Mouse (Mus musculus) heart, adult 2 months (tissue): ENCODE results near the gene Rabif. TPM values are rescaled to one million over a fixed set of nuclear protein-coding genes. Genes with fewer than 3 reads are reported as not detected.
"Not testable (repeated sequence)": the region's sequence is repeated elsewhere in the genome, so short reads cannot be mapped to it uniquely, and the experiment has no call there.

Experiments used
- DNase-seq, 2 experiments: peaks; one replicate each; pipeline ENCODE4 v3.0.0; 2021
- H3K27ac ChIP-seq: fragments of 200-600 bp; 2 replicates; pipeline ENCODE4 v1.8.1; 2022
- H3K27me3 ChIP-seq: fragments of 200-500 bp; 2 replicates; pipeline ENCODE4 v1.6.1; 2012; ENCODE audit warnings: mild to moderate bottlenecking, low read length, inconsistent platforms, mixed read lengths; ENCODE audit not compliant: control insufficient read depth, insufficient read depth
- H3K36me3 ChIP-seq: fragments of 200-500 bp; 2 replicates; pipeline ENCODE4 v1.6.1; 2012; ENCODE audit warnings: low read length, inconsistent platforms; ENCODE audit not compliant: control insufficient read depth, insufficient read depth
- H3K4me1 ChIP-seq: fragments of 200-500 bp; 2 replicates; pipeline ENCODE4 v1.6.1; 2011; ENCODE audit warnings: low read length; ENCODE audit not compliant: control insufficient read depth, insufficient read depth
- H3K4me3 ChIP-seq: fragments of 200-600 bp; 2 replicates; pipeline ENCODE4 v1.8.1; 2022
- H3K79me2 ChIP-seq: fragments of 200-500 bp; replicated peaks from 2 replicates; pipeline ENCODE4 v1.6.1; 2012; ENCODE audit warnings: mild to moderate bottlenecking, inconsistent platforms, low read length, moderate library complexity, mixed read lengths; ENCODE audit not compliant: control insufficient read depth, insufficient read depth
- H3K9ac ChIP-seq: fragments of 200-500 bp; 2 replicates; pipeline ENCODE4 v1.6.1; 2012; ENCODE audit warnings: low read depth, mild to moderate bottlenecking, control low read depth, inconsistent platforms, low read length, mixed read lengths
- CTCF ChIP-seq: fragments of 200-600 bp; IDR thresholded peaks from 2 replicates; pipeline ENCODE4 v1.8.1; 2022; ENCODE audit warnings: antibody characterized with exemption, mild to moderate bottlenecking, moderate library complexity
- EP300 ChIP-seq: fragments of 200-500 bp; IDR thresholded peaks from 2 replicates; pipeline ENCODE4 v1.6.1; 2011; ENCODE audit warnings: low read depth, low read length, control low read depth; ENCODE audit not compliant: insufficient read depth
- POLR2A ChIP-seq: fragments of 200-500 bp; IDR thresholded peaks from 2 replicates; pipeline ENCODE4 v1.6.1; 2011; ENCODE audit warnings: mild to moderate bottlenecking, low read depth, low read length, control low read depth; ENCODE audit not compliant: insufficient read depth
- WGBS: fragments of 180-500 bp; shearing (Covaris S2); methylation state at CpG from one replicate; pipeline ENCODE4 v1.1.7; 2018; 5-methylcytosine and 5-hydroxymethylcytosine counted together
- intact Hi-C: fragments of 180-260 bp; cut with DNase I; formaldehyde crosslinking; loops from one replicate; pipeline ENCODE4 v1.15.1; 2025
- polyA plus RNA-seq: library from polyadenylated mRNA; depleted of rRNA; stranded (reverse); fragments of >200 nt; gene quantifications from 2 replicates; pipeline ENCODE4 v1.2.3, GENCODE M21; 2012
- total RNA-seq, 2 experiments: library from RNA; stranded (reverse); gene quantifications; 2 replicates each; pipeline ENCODE4 v1.2.3; 2021

Rabif gene
- total and polyA plus RNA-seq, 3 experiments: 8.6 to 9.1 (median 9.1) TPM

DNA sequence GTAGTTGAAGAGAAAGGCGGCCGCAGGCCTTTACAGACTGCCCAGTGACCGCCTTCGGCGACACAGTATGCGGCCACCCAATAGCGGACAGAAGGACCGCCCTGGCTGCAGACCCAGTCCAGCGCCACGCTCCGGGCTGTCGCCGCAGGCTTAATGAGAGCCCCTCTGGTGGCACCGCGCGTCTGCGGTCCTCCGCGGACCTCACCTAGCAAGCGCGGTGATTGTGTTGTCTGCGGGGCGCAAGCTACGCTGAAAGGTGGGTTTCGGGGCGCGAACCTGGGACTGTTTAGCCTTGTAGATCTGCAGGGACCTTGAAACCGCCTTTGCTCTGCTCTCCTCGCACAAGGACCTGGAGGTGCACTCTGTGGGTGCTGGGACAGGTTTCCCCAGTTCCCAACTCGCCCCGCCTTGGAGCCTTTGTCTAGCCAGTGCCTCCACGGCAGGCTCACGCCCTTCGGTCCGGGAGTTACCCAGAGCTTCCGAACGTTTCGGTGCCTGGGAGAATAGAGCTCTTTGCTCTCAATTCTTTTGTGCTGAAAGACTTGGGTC is 18.9 kb downstream of the Rabif start:
- H3K4me3 ChIP-seq: peak overlapping the region; percentile 49
- H3K9ac ChIP-seq: peak overlapping the region; percentile 52
- H3K36me3 ChIP-seq: no peaks in the 10 kb centered on the region
- H3K27me3 ChIP-seq: no peaks in the 10 kb centered on the region
- H3K27ac ChIP-seq: no peak overlapping the region
- WGBS: 3% methylated on average over 38 of the region's 38 CpGs
- no peaks in the 10 kb centered on the region for H3K79me2 ChIP-seq
- H3K4me1 ChIP-seq: peaks cover 4% of the 10 kb centered on the region; the same call in 1 of the 2 replicates
- intact Hi-C loops: no loop called here
- TF ChIP-seq CTCF (peak; percentile 19; the same call in 1 of the 2 replicates), POLR2A (no peak), EP300 (no peak)
- peak; percentile 18 to 40 for DNase-seq

DNA sequence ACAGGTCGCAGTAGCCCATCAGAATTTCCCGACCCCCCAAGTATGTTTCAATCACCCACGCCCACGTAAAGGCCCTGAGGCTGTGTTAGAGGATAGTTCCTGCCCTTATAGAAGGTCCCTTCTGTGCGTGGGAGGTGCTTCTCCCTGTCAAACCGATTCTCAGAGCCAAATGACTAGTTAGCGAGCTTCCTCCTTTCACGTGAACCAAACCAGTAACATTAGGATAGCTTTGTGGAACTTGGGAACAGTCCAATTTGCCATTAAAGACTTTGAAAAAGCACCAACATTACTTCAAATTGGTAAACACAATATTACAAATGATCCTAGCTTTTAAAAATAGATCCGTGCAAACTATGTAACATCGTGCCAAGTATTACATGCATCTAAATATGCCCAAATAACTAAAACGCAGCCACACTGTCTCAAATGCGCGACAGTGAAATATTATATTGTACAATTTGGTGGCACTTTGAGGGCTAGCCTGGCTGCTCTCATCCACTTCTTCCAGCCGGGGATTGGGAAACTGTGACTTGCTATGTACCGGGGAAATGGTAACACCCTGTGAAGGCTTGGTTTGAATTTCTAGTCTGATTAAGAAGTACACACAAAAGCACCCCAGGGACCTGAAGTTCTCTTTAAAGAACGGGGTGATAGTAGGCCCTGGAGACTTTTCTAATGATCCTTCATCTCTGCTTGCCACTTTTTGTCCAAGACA is 19.6 kb downstream of the Rabif start:
- 49% methylated on average over 16 of the region's 16 CpGs for WGBS
- H3K9ac ChIP-seq: peak overlapping the region; percentile 52; the same call in 1 of the 2 replicates
- H3K27me3 ChIP-seq: no peaks in the 10 kb centered on the region
- H3K36me3 ChIP-seq: no peaks in the 10 kb centered on the region
- peak overlapping the region; percentile 49 for H3K4me3 ChIP-seq
- DNase-seq: no peak
- intact Hi-C loops: no loop called here
- TF ChIP-seq EP300 (no peak), POLR2A (no peak), CTCF (no peak)
- H3K79me2 ChIP-seq: no peaks in the 10 kb centered on the region
- peaks cover 4% of the 10 kb centered on the region; the same call in 1 of the 2 replicates for H3K4me1 ChIP-seq
- H3K27ac ChIP-seq: no peak overlapping the region

DNA sequence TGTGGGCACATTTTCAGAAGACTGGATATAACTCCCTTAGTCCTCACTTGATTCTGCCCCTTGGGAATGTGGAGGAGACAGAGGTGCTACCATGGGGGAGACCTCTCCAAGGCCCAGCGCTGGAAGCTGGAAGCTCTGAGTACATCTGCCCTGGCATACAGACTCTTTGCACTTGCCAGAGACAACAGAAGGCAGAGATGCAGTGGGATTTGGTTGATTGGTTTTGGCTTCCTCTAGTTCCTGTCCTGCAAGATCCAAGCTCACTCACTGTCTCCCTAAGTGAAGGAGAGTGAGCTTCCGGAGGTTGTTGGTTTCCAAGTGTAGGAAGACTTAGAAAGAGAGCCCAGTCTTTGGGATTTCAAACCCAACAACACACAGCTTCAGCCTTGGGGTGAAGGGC is 21.4 kb downstream of the Rabif start:
- peaks cover 4% of the 10 kb centered on the region; the same call in 1 of the 2 replicates for H3K4me1 ChIP-seq
- H3K79me2 ChIP-seq: no peaks in the 10 kb centered on the region
- no peaks in the 10 kb centered on the region for H3K36me3 ChIP-seq
- H3K4me3 ChIP-seq: no peak overlapping the region
- H3K27me3 ChIP-seq: no peaks in the 10 kb centered on the region
- intact Hi-C loops: loop anchor here (5.0 kb wide), 1 partner anchor 91 kb away; no protein-coding TSS in a partner anchor
- TF ChIP-seq CTCF (no peak), EP300 (no peak), POLR2A (no peak)
- no peak overlapping the region for H3K27ac ChIP-seq
- no peak for DNase-seq
- 45% methylated on average over 2 of the region's 2 CpGs for WGBS
- no peak overlapping the region for H3K9ac ChIP-seq

DNA sequence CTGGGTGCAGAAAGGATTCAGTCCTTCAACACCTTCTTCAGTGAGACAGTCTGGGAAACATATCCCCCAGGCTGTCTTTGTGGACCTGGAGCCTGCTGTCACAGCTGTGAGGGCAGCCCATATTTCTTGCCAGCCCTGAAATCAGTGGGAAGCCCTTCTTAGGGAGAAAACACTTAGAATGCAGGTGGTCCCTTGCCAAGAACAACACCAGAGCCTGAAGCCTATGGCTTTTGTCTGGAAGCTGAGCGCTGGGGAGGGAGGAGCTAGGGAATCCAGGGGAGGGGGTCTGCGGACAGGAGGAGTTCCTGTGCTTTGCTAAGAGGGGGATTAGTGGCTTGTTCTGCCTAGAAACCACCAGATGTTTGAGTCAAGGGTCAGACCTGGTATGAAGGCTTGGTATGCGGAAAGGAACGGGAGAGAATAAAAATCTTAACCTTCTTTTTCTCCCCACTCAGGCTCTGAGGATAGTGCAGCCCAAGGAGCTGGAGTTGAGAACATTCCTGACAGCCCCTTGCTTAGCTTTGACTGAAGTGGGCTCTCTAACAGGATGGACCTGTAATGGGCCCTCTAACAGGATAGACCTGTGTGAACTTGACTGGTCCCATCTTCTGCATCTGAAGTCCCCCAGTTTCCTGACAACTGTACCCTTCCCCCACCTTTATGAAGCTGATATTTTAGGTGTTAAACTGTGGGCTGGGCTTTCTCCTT is 22.2 kb downstream of the Rabif start:
- no peaks in the 10 kb centered on the region for H3K79me2 ChIP-seq
- H3K27me3 ChIP-seq: no peaks in the 10 kb centered on the region
- TF ChIP-seq POLR2A (no peak), CTCF (no peak), EP300 (no peak)
- 36% methylated on average over 4 of the region's 4 CpGs for WGBS
- no peak overlapping the region for H3K27ac ChIP-seq
- H3K4me3 ChIP-seq: no peak overlapping the region
- intact Hi-C loops: loop anchor here (5.0 kb wide), 1 partner anchor 91 kb away; no protein-coding TSS in a partner anchor
- DNase-seq: no peak
- no peaks in the 10 kb centered on the region for H3K36me3 ChIP-seq
- H3K4me1 ChIP-seq: peaks cover 4% of the 10 kb centered on the region; the same call in 1 of the 2 replicates
- H3K9ac ChIP-seq: no peak overlapping the region

DNA sequence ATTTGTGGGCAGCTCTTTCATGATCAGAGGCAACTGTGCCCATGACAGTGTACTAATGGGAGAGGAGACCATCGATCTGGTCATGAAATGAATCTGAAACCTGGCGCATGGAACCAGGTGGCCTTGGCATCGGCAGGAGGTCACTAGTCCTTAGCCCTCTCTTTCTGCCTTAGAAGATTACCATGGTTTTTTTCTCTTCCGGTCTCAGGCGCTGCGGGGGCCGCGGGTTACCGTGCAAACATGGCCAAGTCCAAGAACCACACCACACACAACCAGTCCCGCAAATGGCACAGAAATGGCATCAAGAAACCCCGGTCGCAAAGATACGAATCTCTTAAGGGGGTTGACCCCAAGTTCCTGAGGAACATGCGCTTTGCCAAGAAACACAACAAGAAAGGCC is 23.4 kb downstream of the Rabif start:
- H3K27me3 ChIP-seq, H3K9ac ChIP-seq, DNase-seq, H3K27ac ChIP-seq, H3K4me1 ChIP-seq, H3K36me3 ChIP-seq, H3K79me2 ChIP-seq, H3K4me3 ChIP-seq: not testable (repeated sequence)
- intact Hi-C loops: loop anchor here (1.0 to 5.0 kb wide), 2 partner anchors 89 to 336 kb away; no protein-coding TSS in a partner anchor
- WGBS: 78% methylated on average over 14 of the region's 14 CpGs
